8 mouse cellular contexts compared by ENCODE assay signal in genomic region chr10:50900746-50901600, GRCm38 (mm10). TPM values are rescaled to one million over a fixed set of nuclear protein-coding genes. Genes with fewer than 3 reads are reported as not detected.
DNase-seq lines count a peak whose midpoint lies in the region; ATAC-seq and TF ChIP-seq lines count a peak whose summit lies in the region.

No protein-coding gene starts in this region.

- no peak for TF ChIP-seq CTCF in ES-Bruce4 (IDR thresholded peaks at IDR 0.05; ENCODE audit: low read depth, low read length)

- H3K9me3 ChIP-seq in ES-Bruce4 (replicated peaks; ENCODE audit: control insufficient read depth, insufficient read depth, low read length, poor library complexity, severe bottlenecking) = no peaks in the 10 kb centered on the region
- H3K9me3 ChIP-seq in limb, embryonic 12.5 days = no peaks in the 10 kb centered on the region
- H3K9me3 ChIP-seq in liver, embryonic 11.5 days (ENCODE audit: control insufficient read depth, low read length) = no peaks in the 10 kb centered on the region

- ATAC-seq in limb, embryonic 12.5 days (ENCODE audit: insufficient number of reproducible peaks, insufficient read depth, low FRiP score, low TSS enrichment, low read depth) = no peak
- no peak for ATAC-seq in liver, embryonic 11.5 days (replicated peaks; ENCODE audit: low FRiP score)

- H3K4me1 ChIP-seq in ES-Bruce4 (ENCODE audit: control insufficient read depth, insufficient read depth, low read length) = no peaks in the 10 kb centered on the region
- H3K4me1 ChIP-seq in limb, embryonic 12.5 days (replicated peaks) = peaks cover 14% of the 10 kb centered on the region
- no peaks in the 10 kb centered on the region for H3K4me1 ChIP-seq in liver, embryonic 11.5 days (replicated peaks; ENCODE audit: control insufficient read depth, insufficient read depth, low read length)

- under 1% methylated on average over 42 of the region's 42 CpGs for WGBS in limb, embryonic 12.5 days
- 2% methylated on average over 42 of the region's 42 CpGs for WGBS in liver, embryonic 11.5 days

- H3K27ac ChIP-seq in ES-Bruce4 (ENCODE audit: insufficient read depth, low read length) = no peak overlapping the region
- H3K27ac ChIP-seq in limb, embryonic 12.5 days = no peak overlapping the region
- no peak overlapping the region for H3K27ac ChIP-seq in liver, embryonic 11.5 days (ENCODE audit: low read depth, low read length)

- no peak for TF ChIP-seq POLR2A in ES-Bruce4 (IDR thresholded peaks at IDR 0.05; ENCODE audit: insufficient read depth, low read length)

- peak; percentile 39 to 59 for DNase-seq in cerebellum, postnatal 10 days
- no peak for DNase-seq in cerebellum, adult 9-10 months
- DNase-seq in forelimb bud, embryonic 11.5 days (ENCODE audit: low read depth, low spot score) = peak; percentile 23
- no peak for DNase-seq in layer of hippocampus, adult 11-12 months (ENCODE audit: low spot score)
- no peak for DNase-seq in liver, embryonic 11.5 days (ENCODE audit: low spot score)
- no peak for DNase-seq in ovary, postnatal 14 days (ENCODE audit: low spot score)

- no peak for TF ChIP-seq EP300 in ES-Bruce4 (IDR thresholded peaks at IDR 0.05; ENCODE audit: insufficient read depth, low read depth, low read length)

- peak overlapping the region; percentile 45 for H3K4me3 ChIP-seq in ES-Bruce4 (ENCODE audit: low read depth, low read length)
- peak overlapping the region; percentile 16 for H3K4me3 ChIP-seq in limb, embryonic 12.5 days (replicated peaks)
- H3K4me3 ChIP-seq in liver, embryonic 11.5 days (ENCODE audit: low read depth, low read length) = no peak overlapping the region

- H3K4me2 ChIP-seq in limb, embryonic 12.5 days = peak overlapping the region; percentile 37
- H3K4me2 ChIP-seq in liver, embryonic 11.5 days = no peak overlapping the region

- 0 out of 2 replicates have a peak overlapping the region, but pooled peaks have one; percentile 15 for H3K9ac ChIP-seq in ES-Bruce4 (ENCODE audit: low read depth, poor library complexity, severe bottlenecking)
- H3K9ac ChIP-seq in limb, embryonic 12.5 days (replicated peaks) = no peak overlapping the region
- no peak overlapping the region for H3K9ac ChIP-seq in liver, embryonic 11.5 days (ENCODE audit: low read depth, low read length)

- H3K27me3 ChIP-seq in ES-Bruce4 (ENCODE audit: control insufficient read depth, insufficient read depth, low read length, poor library complexity, severe bottlenecking) = peaks cover 9% of the 10 kb centered on the region
- H3K27me3 ChIP-seq in limb, embryonic 12.5 days = peaks cover 77% of the 10 kb centered on the region
- H3K27me3 ChIP-seq in liver, embryonic 11.5 days (replicated peaks; ENCODE audit: control insufficient read depth, insufficient read depth, low read length) = peaks cover 90% of the 10 kb centered on the region

- H3K36me3 ChIP-seq in ES-Bruce4 (ENCODE audit: control insufficient read depth, insufficient read depth, low read length, poor library complexity, severe bottlenecking) = no peaks in the 10 kb centered on the region
- H3K36me3 ChIP-seq in limb, embryonic 12.5 days = no peaks in the 10 kb centered on the region
- H3K36me3 ChIP-seq in liver, embryonic 11.5 days (ENCODE audit: control insufficient read depth, insufficient read depth, low read length) = no peaks in the 10 kb centered on the region

RNA-seq across cellular contexts. Expression of gene Sim1, which starts 6.4 kb away (rescaled TPM):
- 0.30 and 0.32 TPM in 2 replicates for polyA plus RNA-seq in ES-Bruce4 (2011; ENCODE audit: insufficient read depth, insufficient read length, low read depth, missing spikeins)
- 0.45 and 0.68 TPM in 2 replicates for polyA plus RNA-seq in limb, embryonic 12.5 days (2016; fragmentation: Nextera tagmentation; extraction: Ambion mirVana)
- polyA plus RNA-seq in liver, embryonic 11.5 days (2014; fragmentation: Nextera tagmentation; extraction: Ambion mirVana) = 0.04 and 0.14 TPM in 2 replicates

Comparison
In these comparisons a context has a peak if more than half of its experiments do, and no peak if none do; other contexts are left out.
1. DNase-seq: peak in cerebellum, postnatal 10 days (2 of 2) and forelimb bud, embryonic 11.5 days (single experiment); none in cerebellum, adult 9-10 months (single experiment), layer of hippocampus, adult 11-12 months (single experiment), liver, embryonic 11.5 days (single experiment) and ovary, postnatal 14 days (single experiment).